Mouse (Mus musculus) E14TG2a.4 (cell line): ENCODE measurements around the gene Krt1.

Experiments
- CTCF ChIP-seq: conservative IDR thresholded peaks from 2 replicates; pipeline ENCODE4 v1.5.1; 2014; ENCODE audit warnings: low read length
- POU5F1 ChIP-seq: IDR thresholded peaks from 2 replicates; pipeline ENCODE4 v1.6.1; 2014; ENCODE audit warnings: low read length, borderline replicate concordance

DNA sequence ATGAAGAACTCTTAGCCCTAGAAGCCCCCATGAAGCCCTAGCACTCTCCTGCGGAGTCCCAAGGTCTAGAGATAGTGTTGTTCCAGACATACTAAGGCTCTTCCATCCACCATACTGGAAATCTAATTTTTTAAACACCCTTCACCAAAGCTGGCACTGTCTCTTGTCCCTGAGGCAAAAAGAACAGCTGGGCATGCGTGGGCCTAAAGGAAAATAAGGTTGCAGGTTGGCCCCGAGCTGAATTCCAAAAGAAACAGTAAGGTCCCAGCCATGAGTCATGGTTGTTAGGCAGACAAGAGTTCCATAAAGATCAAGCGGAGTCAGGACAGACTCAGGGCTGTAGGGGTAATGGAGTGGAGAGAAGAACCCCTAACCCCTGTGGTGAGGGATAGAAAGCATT is 22.6 kb upstream of the Krt1 start:
- no peak for TF ChIP-seq CTCF
- TF ChIP-seq POU5F1: no peak
